Mouse (Mus musculus) lung, adult 2 months (tissue): Measurements from ENCODE around the gene Kdm5a.

Experiments
- CTCF ChIP-seq: fragments of 200-500 bp; IDR thresholded peaks from 2 replicates; pipeline ENCODE4 v1.5.1; 2011; ENCODE audit warnings: mild to moderate bottlenecking, low read length, control low read depth; ENCODE audit not compliant: insufficient read depth
- POLR2A ChIP-seq: fragments of 200-500 bp; IDR thresholded peaks from 2 replicates; pipeline ENCODE4 v1.6.1; 2011; ENCODE audit warnings: low read depth, mild to moderate bottlenecking, control low read depth, low read length, borderline replicate concordance; ENCODE audit errors: extremely low read depth

DNA sequence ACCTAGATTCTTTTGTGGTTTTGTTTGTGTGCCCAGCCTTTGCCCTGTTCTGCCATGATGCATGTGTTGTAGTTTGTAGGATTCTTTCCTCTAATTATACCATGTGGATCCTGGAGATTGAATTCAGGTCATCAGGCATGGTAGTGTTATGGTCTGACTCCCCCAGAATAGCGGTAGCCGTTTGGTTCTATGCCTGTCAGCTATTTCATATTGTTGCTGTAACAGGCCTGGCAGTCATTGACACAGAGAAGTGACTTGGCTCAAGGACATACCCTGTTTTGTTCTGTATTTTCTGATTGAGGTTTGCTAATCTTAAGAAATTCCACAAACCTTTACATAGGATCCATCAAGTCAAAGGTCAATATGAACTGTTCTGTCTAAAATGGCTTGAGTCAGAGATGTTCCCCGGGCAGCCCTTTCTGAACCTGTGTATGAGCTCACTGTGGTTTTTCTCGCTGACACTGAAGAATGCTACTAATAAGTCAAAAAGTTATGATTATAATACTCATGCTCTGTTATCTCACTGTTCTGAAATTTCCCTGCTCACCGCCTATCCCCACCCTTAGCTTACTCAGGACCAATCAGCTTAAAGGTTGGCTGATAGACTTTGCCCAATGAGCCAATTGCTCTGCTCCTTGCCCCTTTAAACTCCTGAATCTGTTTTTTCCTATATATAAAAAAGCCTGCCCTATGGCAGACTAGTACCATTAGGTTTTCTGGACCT is 31.9 kb downstream of the Kdm5a start:
- TF ChIP-seq CTCF (no peak), POLR2A (no peak)
